Mouse (Mus musculus) limb, embryonic 13.5 days (tissue): ENCODE measurements around the gene 1700010B08Rik. TPM values are rescaled to one million over a fixed set of nuclear protein-coding genes. Genes with fewer than 3 reads are reported as not detected.
"Not testable (repeated sequence)": the region's sequence is repeated elsewhere in the genome, so short reads cannot be mapped to it uniquely, and the experiment has no call there.

Source experiments
- ATAC-seq: fragments of 200-750 bp; cut with Nextera tagmentation; 2 replicates; pipeline ENCODE4 v1.8.0; 2017; ENCODE audit warnings: low read depth, moderate number of reproducible peaks, moderate TSS enrichment; ENCODE audit not compliant: low FRiP score
- H3K27ac ChIP-seq: fragments of 300-500 bp; sonication (generic); 2 replicates; pipeline ENCODE4 v1.5.1; 2015; ENCODE audit warnings: inconsistent platforms, mild to moderate bottlenecking, moderate library complexity
- H3K27me3 ChIP-seq: fragments of 300-500 bp; sonication (generic); 2 replicates; pipeline ENCODE4 v1.6.1; 2015; ENCODE audit warnings: mild to moderate bottlenecking, inconsistent platforms
- H3K36me3 ChIP-seq: fragments of 300-500 bp; sonication (generic); 2 replicates; pipeline ENCODE4 v1.6.1; 2015; ENCODE audit warnings: inconsistent platforms, mild to moderate bottlenecking, moderate library complexity
- H3K4me1 ChIP-seq: fragments of 300-500 bp; sonication (generic); 2 replicates; pipeline ENCODE4 v1.6.1; 2015; ENCODE audit warnings: inconsistent platforms
- H3K4me2 ChIP-seq: fragments of 300-500 bp; sonication (generic); replicated peaks from 2 replicates; pipeline ENCODE4 v1.6.1; 2015; ENCODE audit warnings: inconsistent platforms, mild to moderate bottlenecking, moderate library complexity
- H3K4me3 ChIP-seq: fragments of 300-500 bp; sonication (generic); 2 replicates; pipeline ENCODE4 v1.5.1; 2015; ENCODE audit warnings: moderate library complexity, mild to moderate bottlenecking, inconsistent platforms
- H3K9ac ChIP-seq: fragments of 300-500 bp; sonication (generic); 2 replicates; pipeline ENCODE4 v1.6.1; 2015; ENCODE audit warnings: mild to moderate bottlenecking, inconsistent platforms
- H3K9me3 ChIP-seq: fragments of 300-500 bp; sonication (generic); 2 replicates; pipeline ENCODE4 v1.6.1; 2016; ENCODE audit warnings: inconsistent platforms
- WGBS: fragments of 180-500 bp; shearing (Covaris S2); methylation state at CpG from one replicate; pipeline ENCODE4 v1.1.7; 2015; 5-methylcytosine and 5-hydroxymethylcytosine counted together
- polyA plus RNA-seq: library from polyadenylated mRNA; unstranded; fragments of >200 nt; fragmentation: Nextera tagmentation; extraction: Ambion mirVana; gene quantifications from 2 replicates; pipeline ENCODE4 v1.2.1, GENCODE M21; 2015

1700010B08Rik gene
- polyA plus RNA-seq, 1 experiment from 2014 or later: not detected

DNA sequence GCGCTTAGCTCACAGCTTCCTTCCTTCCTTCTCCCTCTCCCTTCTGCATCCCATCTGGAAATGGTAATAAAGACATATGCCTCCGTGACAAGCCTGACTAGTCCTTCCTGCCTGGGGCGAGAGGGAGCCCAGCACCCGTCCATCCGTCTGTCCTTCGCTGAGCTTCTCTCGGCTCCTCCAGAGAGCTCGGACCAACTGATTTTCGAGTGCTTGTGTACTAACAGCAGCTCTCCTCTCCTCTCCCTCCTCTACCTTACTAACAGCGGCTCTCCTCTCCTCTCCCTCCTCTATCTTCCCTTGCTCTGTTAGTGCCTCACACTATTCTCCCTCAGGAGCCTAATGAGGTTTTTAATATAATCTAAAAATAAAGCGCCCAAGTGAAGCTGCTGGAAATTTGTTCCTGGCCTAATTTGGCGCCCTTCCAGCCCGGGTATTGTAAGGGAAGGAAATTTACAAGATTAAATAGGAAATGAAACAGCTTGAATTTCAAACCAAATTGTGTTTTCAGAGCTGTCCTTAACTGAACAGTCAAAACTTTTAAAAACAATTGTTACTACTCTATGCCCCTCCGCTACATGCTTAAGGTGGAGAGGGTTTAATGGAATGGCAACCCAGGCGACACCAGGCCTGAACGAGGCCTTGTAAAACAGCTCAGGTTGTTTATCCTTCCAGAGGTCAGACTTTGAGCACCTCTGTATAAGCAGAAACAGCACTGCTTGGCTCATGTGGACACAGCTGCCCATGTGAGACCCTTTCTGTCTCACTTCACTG, 16.9 kb upstream of the 1700010B08Rik start:
- Histone ChIP-seq H3K4me2 (0 out of 2 replicates have a peak overlapping the region, but pooled peaks have one; percentile 5), H3K9ac (0 out of 2 replicates have a peak overlapping the region, but pooled peaks have one; percentile 31), H3K27ac (peak overlapping the region; percentile 81), H3K9me3 (no peaks in the 10 kb centered on the region), H3K36me3 (peaks cover 69% of the 10 kb centered on the region), H3K4me3 (no peak overlapping the region), H3K27me3 (no peaks in the 10 kb centered on the region), H3K4me1 (peaks cover 26% of the 10 kb centered on the region)
- peak; percentile 68 for ATAC-seq
- WGBS: 23% methylated on average over 16 of the region's 16 CpGs

DNA sequence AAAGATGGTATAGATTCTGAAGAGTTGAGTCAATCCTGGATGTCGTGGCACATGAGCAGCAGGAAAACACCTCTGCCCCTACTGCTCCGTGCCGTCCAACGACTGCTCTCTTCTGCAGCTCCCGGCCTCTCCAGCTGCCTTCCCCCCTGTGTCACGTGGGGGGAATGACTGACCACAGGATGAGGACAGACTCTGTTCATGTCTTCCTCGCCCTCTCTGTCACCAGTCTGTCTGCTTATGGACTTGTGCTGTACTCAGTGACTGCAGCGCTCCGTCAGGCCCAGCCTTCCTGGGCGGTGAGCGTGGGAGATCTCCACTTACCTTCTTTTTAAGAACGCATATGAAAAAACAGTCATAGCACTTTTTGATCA, 16.4 kb upstream of the 1700010B08Rik start:
- Histone ChIP-seq H3K4me3 (no peak overlapping the region), H3K36me3 (peaks cover 63% of the 10 kb centered on the region), H3K4me1 (peaks cover 26% of the 10 kb centered on the region), H3K27me3 (no peaks in the 10 kb centered on the region), H3K4me2 (no peak overlapping the region), H3K9ac (no peak overlapping the region), H3K27ac (peak overlapping the region; percentile 81), H3K9me3 (no peaks in the 10 kb centered on the region)
- WGBS: 67% methylated on average over 12 of the region's 12 CpGs
- no peak; the same call in none of the 2 replicates for ATAC-seq

DNA sequence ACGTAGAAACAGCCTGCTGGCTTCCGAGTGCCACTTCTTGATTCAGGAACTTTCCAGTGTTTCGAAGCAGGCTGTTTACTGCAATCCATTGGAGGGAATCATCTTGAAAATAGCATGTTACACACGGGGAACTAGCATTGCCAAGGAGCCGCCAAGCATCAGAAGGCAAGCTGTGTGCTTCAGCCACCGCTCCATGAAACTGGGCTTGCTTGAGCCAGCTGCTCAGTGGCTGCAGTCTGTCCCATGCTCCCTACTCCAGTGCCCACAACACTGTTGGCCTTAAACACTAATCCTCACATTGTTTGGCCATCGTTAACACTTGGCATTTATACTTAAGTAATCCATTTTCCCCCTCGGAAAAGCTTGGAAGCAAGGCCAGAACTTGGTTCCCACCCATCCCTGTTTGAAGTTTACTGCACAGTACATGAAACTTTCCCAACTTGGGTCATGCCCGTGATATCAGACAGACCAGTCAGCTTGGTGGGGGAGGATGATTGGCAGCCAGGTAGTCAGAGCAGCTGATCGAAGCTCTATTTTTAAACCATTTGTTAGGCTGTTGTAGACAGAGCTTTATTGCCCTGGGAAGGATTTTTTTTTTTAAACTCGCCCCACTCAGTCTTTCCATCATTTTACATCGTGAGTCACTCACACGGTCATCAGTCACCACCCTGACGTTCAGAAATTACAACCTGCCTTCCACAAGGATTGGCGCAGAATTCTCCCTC, 13.2 kb upstream of the 1700010B08Rik start:
- no peak overlapping the region for H3K4me2 ChIP-seq
- H3K9me3 ChIP-seq: no peaks in the 10 kb centered on the region
- no peak overlapping the region for H3K27ac ChIP-seq
- 72% methylated on average over 15 of the region's 15 CpGs for WGBS
- no peak overlapping the region for H3K4me3 ChIP-seq
- no peak overlapping the region for H3K9ac ChIP-seq
- H3K4me1 ChIP-seq: peaks cover 48% of the 10 kb centered on the region
- H3K36me3 ChIP-seq: peaks cover 41% of the 10 kb centered on the region
- no peak for ATAC-seq
- no peaks in the 10 kb centered on the region for H3K27me3 ChIP-seq

DNA sequence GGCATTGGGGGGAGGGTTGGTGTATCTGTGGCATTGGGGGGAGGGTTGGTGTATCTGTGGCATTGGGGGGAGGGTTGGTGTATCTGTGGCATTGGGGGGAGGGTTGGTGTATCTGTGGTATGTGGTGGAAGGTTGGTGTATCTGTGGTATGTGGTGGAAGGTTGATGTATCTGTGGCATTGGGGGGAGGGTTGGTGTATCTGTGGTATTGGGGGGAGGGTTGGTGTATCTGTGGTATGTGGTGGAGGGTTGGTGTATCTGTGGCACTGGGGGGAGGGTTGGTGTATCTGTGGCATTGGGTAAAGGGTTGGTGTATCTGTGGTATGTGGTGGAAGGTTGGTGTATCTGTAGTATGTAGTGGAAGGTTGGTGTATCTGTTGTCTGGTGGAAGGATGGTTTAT, 11.6 kb upstream of the 1700010B08Rik start:
- H3K4me3 ChIP-seq, H3K27me3 ChIP-seq, H3K9ac ChIP-seq, H3K4me2 ChIP-seq, H3K9me3 ChIP-seq, ATAC-seq, H3K27ac ChIP-seq: not testable (repeated sequence)
- Histone ChIP-seq H3K4me1 (peaks cover 41% of the 10 kb centered on the region), H3K36me3 (peaks cover 34% of the 10 kb centered on the region)

DNA sequence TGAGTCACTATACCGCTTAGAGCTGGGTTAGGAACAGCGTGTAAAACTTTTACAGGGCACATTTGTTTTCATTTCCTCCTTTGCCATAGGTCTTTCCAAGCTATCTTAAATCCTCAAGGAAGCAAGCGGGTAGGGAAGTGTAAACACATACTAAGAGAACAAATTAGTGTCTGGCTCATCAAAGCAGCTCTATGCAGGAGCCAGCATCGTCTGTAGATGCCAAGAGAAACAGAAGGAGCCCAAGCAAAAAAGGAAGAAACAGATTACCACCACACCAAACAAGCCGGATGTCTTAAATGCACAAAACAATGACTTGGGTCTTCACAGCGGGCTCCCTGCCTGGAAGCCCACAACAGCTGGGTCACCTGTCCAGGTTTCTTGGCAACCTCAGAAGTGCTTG, 9.0 kb upstream of the 1700010B08Rik start:
- H3K4me3 ChIP-seq: no peak overlapping the region
- ATAC-seq: no peak
- 47% methylated on average over 6 of the region's 6 CpGs for WGBS
- no peak overlapping the region for H3K27ac ChIP-seq
- peaks cover 18% of the 10 kb centered on the region for H3K36me3 ChIP-seq
- no peak overlapping the region for H3K9ac ChIP-seq
- no peak overlapping the region for H3K4me2 ChIP-seq
- peaks cover 38% of the 10 kb centered on the region for H3K4me1 ChIP-seq
- H3K9me3 ChIP-seq: no peaks in the 10 kb centered on the region
- H3K27me3 ChIP-seq: no peaks in the 10 kb centered on the region

DNA sequence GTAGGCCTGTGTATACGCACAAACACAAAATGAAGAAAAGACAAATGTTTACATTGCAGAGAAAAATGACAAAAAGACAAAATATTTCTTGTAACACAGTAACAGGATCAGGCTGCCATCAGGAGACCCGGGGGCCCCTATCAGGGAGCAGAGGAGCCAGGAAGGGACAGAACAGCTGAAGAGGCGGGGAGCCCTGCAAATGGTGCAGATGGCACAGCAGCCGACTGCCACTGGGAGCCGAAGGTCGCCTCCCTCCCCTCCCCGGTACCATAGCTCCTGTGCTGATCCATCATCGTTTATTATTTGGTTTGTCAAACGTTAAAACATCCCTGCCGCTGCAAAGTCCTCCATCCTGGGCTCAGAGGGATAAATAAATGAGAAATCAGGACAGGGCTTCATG, 6.6 kb upstream of the 1700010B08Rik start:
- H3K4me1 ChIP-seq: peaks cover 38% of the 10 kb centered on the region
- 31% methylated on average over 10 of the region's 10 CpGs for WGBS
- H3K9me3 ChIP-seq: no peaks in the 10 kb centered on the region
- H3K4me3 ChIP-seq: no peak overlapping the region
- ATAC-seq: no peak
- no peaks in the 10 kb centered on the region for H3K27me3 ChIP-seq
- H3K9ac ChIP-seq: no peak overlapping the region
- H3K36me3 ChIP-seq: peaks cover 7% of the 10 kb centered on the region
- H3K27ac ChIP-seq: no peak overlapping the region
- H3K4me2 ChIP-seq: no peak overlapping the region

DNA sequence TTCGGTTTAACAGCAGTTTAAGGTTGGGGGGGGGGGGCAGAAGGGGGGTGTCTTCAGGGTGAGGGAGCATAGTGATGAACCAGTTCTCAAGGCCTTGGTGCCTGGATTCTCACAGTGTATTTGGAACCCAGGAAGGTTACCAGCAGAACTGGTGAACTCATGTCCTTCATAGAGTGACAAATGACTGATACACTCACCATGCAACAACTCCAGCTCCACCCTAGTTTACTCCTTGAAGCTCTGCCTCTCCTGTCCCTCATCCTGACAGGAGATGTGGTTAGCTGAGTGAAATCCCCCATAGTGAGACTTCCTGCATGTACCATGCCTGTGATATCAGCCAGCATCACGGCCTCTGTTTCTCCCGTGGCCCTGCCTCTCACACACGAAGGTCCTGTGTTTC, 6.0 kb upstream of the 1700010B08Rik start:
- Histone ChIP-seq H3K4me3 (no peak overlapping the region), H3K27me3 (no peaks in the 10 kb centered on the region), H3K4me2 (no peak overlapping the region), H3K27ac (no peak overlapping the region), H3K4me1 (peaks cover 38% of the 10 kb centered on the region), H3K9me3 (no peaks in the 10 kb centered on the region), H3K36me3 (peaks cover 4% of the 10 kb centered on the region), H3K9ac (no peak overlapping the region)
- 63% methylated on average over 4 of the region's 4 CpGs for WGBS
- no peak for ATAC-seq

DNA sequence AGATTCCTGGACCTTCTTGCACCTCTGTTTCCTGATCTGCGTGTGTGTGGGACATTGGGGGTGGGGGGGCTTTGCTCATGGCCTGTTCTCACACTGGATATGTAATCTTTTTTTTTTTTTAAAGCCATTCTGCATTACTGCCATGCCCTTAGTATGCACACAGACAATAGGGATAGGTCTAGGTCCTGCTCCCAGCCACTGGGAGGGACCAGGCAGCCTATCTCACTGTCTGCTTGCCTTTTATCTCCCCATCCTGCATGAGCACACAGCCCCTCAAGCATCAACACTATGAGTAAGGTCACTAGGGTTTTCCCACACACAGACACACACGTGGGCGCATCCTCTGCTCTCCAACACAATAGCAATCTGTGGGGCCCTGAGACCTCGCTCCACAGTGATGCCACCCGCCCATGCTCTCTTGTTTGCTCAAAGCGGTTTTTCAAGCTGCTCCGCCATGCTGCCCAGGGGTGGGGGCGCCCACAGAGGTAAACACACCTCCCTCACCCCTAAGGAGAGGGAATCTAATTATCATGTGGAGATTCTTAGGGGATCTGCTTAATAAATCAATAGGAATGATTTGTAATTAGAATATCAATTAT, 4.5 kb upstream of the 1700010B08Rik start:
- Histone ChIP-seq H3K27me3 (no peaks in the 10 kb centered on the region), H3K9me3 (no peaks in the 10 kb centered on the region), H3K36me3 (no peaks in the 10 kb centered on the region), H3K4me2 (no peak overlapping the region), H3K4me3 (no peak overlapping the region), H3K9ac (no peak overlapping the region), H3K27ac (no peak overlapping the region), H3K4me1 (peaks cover 27% of the 10 kb centered on the region)
- WGBS: 79% methylated on average over 8 of the region's 8 CpGs
- no peak for ATAC-seq

DNA sequence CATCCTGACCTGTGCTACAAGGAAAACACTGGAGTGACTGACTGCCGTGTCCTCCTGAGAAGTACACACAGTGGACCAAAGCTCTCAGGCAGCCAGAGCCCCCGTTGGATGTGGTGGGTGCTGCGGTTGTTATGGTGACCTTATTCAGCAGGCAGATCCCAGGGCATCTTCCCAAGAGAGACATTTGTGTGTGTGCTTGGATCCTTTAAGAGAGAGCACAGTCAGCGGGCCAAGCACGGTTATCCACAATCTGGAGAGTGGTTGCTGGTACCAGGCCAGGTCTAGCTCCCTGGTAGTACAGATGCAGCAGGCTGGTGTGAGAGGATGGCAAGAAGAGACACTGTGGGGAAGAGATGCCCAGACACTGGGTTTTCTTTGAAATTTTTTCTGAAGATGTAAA, 2.2 kb upstream of the 1700010B08Rik start:
- Histone ChIP-seq H3K9me3 (no peaks in the 10 kb centered on the region), H3K27ac (no peak overlapping the region), H3K4me1 (peaks cover 13% of the 10 kb centered on the region), H3K9ac (no peak overlapping the region), H3K27me3 (no peaks in the 10 kb centered on the region), H3K4me2 (no peak overlapping the region), H3K36me3 (no peaks in the 10 kb centered on the region), H3K4me3 (no peak overlapping the region)
- ATAC-seq: no peak
- 90% methylated on average over 5 of the region's 5 CpGs for WGBS

DNA sequence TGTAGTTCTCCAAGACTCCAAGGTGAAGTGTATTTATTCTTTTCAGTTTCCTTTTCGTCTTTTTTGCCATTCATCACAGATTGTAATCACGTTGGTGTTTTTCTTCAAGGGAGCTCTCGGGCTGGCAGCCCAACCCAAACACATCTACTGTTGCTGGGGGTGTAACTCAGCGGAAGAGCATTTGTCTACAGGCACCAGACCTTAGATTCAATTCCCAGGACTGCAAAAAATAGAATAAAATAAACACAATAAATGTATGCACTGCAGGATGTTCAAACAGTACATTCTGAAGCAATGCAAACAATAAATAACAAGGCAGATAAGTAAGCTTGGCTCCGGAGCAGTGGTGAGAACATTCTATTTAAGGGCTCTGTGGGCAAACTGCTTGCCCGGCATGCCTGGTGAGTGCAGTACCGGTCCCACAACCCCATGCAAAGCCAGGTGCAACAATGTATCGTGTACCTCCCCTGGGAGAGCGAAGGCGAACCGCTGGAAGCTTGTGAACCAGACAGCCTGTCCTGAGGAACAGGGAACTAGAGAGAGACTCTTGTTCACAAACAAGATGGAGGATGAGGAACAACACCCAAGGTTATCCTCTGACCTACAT, 3.1 kb downstream of the 1700010B08Rik start:
- 73% methylated on average over 11 of the region's 11 CpGs for WGBS
- peaks cover 11% of the 10 kb centered on the region for H3K4me1 ChIP-seq
- H3K4me2 ChIP-seq: no peak overlapping the region
- no peaks in the 10 kb centered on the region for H3K27me3 ChIP-seq
- H3K4me3 ChIP-seq: no peak overlapping the region
- H3K9me3 ChIP-seq: no peaks in the 10 kb centered on the region
- no peak for ATAC-seq
- no peaks in the 10 kb centered on the region for H3K36me3 ChIP-seq
- H3K27ac ChIP-seq: no peak overlapping the region
- no peak overlapping the region for H3K9ac ChIP-seq

DNA sequence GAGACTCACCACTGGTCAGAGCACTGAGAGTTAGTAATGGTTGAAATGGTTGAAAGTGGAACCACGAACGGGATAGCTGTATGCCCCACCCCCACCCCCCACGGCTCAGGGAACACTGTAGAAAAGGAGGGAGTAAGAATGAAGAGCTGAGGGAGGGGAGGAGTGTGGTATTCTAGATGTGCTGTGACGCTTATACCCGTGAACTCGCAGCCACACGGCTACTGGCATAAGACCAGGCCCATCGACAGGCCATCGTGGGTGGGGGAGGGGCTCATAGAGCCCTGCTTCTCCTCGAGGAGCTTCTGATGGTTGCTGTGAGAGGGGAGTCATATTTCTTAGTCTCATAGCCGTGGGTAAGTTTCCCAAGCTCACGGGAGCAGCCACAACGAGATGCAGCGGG, 5.2 kb downstream of the 1700010B08Rik start:
- Histone ChIP-seq H3K27ac (no peak overlapping the region), H3K4me1 (peaks cover 11% of the 10 kb centered on the region), H3K4me2 (peak overlapping the region; percentile 31), H3K9ac (no peak overlapping the region), H3K4me3 (no peak overlapping the region), H3K9me3 (no peaks in the 10 kb centered on the region), H3K36me3 (no peaks in the 10 kb centered on the region), H3K27me3 (no peaks in the 10 kb centered on the region)
- ATAC-seq: peak; percentile 64
- WGBS: 26% methylated on average over 14 of the region's 14 CpGs
